Mouse (Mus musculus): ENCODE results near the gene Clpx. TPM values are rescaled to one million over a fixed set of nuclear protein-coding genes. Genes with fewer than 3 reads are reported as not detected.

Clpx gene
- total RNA-seq, 1 experiment from 2014 or later = 38.0 TPM

Other genes with a start within 250 kb of the Clpx start
- gene Igdcc4, start 192.8 kb upstream of the Clpx start, total RNA-seq (2017) = 0.19 TPM in 2 of 3 replicates, not detected in the other
- gene Igdcc3, start 153.1 kb upstream of the Clpx start, total RNA-seq (2017) = not detected in 3 replicates
- 1.9 to 3.1 TPM (median 2.3 TPM) in 3 replicates for gene Parp16, start 98.9 kb upstream of the Clpx start, total RNA-seq (2017)
- gene Cilp, start 29.1 kb upstream of the Clpx start, total RNA-seq (2017) = not detected in 3 replicates
- 16.3 to 44.7 TPM (median 24.6 TPM) in 3 replicates for gene Pdcd7, start 51.8 kb downstream of the Clpx start, total RNA-seq (2017)
- not detected in 3 replicates for gene Ubap1l, start 66.8 kb downstream of the Clpx start, total RNA-seq (2017)
- gene Kbtbd13, start 97.4 kb downstream of the Clpx start, total RNA-seq (2017) = 0.29 TPM in 1 of 3 replicates, not detected in the others
- gene Rasl12, start 104.2 kb downstream of the Clpx start, total RNA-seq (2017) = 0.95 to 15.8 TPM (median 4.8 TPM) in 3 replicates
- gene Slc51b, start 128.7 kb downstream of the Clpx start, total RNA-seq (2017) = not detected in 3 replicates
- 11.0 to 16.0 TPM (median 14.8 TPM) in 3 replicates for gene Mtfmt, start 141.5 kb downstream of the Clpx start, total RNA-seq (2017)
- gene Spg21, start 166.7 kb downstream of the Clpx start, total RNA-seq (2017) = 55.6 to 62.9 TPM (median 60.9 TPM) in 3 replicates
- 3.5 to 6.1 TPM (median 3.8 TPM) in 3 replicates for gene Ankdd1a, start 225.9 kb downstream of the Clpx start, total RNA-seq (2017)

All from monocyte, adult 5-6 weeks (primary cell).